Mouse (Mus musculus) thymus, postnatal 36 days (tissue): Measurements from ENCODE around the gene Olfr974.
"Not testable (repeated sequence)": the region's sequence is repeated elsewhere in the genome, so short reads cannot be mapped to it uniquely, and the experiment has no call there.

Experiments used
- DNase-seq, 2 experiments: peaks; one replicate each; pipeline ENCODE4 v3.0.0; 2022; ENCODE audit warnings: mixed read lengths in 2 of 2

Gene Olfr974

GRCm38 (mm10) chr9:39937201-39937600 is at the start of gene Olfr974:
Gene Olfr974 (plus strand): TSS chr9:39937501.
- no peak for DNase-seq

DNA sequence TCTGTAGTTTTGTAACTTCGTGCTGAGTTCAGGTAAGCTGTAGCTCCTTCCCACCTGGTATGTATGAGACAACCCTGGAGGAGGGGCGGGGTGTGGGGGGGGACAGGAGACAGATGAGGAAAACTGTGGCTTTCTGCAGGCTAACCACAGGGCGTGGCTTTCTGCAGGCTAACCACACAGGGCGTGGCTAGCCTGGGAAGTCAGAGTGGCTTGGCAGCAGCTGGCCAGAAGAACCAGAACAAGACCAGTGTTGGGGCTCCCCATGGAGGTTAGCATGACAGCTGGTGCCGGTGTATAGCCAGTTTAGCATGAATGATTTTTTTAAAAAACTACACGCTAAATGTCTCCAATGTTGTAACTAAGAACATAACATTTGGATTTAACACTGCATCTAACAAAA is 32.2 kb upstream of the Olfr974 start:
- no peak for DNase-seq

GRCm38 (mm10) chr9:39907036-39907435 is 30.3 kb upstream of the Olfr974 start, which contains the start of gene Olfr229:
Gene Olfr229 (plus strand): TSS chr9:39907336.
- no peak for DNase-seq

- no peak for DNase-seq
These were observed 27.4 kb upstream of the Olfr974 start for GRCm38 (mm10) chr9:39909939-39910338.

GRCm38 (mm10) chr9:39927975-39928836 is 9.1 kb upstream of the Olfr974 start:
- not testable (repeated sequence) for DNase-seq

DNA sequence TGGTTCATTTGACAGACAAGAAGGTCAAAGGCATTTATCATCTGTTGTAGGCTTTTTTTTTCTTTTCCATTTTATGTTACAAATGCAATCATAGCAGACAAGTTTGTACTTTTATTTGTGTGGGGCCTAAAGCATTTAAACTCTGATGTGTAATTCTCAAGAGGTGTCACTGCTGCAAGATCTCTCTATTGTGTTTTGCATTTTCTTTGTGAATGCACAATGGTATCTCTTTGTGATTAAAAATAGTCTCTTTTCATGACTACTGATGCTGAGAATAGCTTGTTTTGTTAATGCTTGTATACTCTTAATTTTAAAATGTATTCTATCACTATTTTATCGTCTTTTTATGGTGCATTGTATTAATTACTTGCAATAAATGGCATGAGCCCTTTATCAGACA is 8.5 kb upstream of the Olfr974 start:
- DNase-seq = not testable (repeated sequence)

- DNase-seq = no peak
These were observed 14.6 kb downstream of the Olfr974 start, which contains the start of gene Olfr975 for GRCm38 (mm10) chr9:39951946-39952345. Gene Olfr975 (minus strand): TSS chr9:39952046.

DNA sequence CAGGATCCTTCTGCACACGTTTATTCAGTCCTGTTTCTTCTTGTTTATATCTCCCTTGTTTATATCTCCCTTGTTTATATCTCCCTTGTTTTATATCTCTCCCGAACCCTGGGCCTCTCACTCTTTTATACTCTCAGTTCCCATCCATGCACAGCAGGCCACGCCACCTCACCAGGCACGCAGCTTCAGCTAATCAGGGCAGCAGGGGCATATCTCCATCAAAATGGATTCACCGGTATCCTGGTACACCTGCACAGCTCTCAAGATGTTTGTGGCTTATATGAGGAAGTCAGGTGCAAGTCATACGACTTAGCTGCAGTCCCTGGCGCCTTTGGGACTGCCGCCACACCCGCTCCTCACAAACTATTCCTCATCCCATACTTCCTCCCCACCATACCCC is 23.7 kb downstream of the Olfr974 start, which contains the start of gene Olfr976:
TSS of gene Olfr976 (minus strand) at position 101 of the 400 bp plus-strand sequence.
- DNase-seq = not testable (repeated sequence)

DNA sequence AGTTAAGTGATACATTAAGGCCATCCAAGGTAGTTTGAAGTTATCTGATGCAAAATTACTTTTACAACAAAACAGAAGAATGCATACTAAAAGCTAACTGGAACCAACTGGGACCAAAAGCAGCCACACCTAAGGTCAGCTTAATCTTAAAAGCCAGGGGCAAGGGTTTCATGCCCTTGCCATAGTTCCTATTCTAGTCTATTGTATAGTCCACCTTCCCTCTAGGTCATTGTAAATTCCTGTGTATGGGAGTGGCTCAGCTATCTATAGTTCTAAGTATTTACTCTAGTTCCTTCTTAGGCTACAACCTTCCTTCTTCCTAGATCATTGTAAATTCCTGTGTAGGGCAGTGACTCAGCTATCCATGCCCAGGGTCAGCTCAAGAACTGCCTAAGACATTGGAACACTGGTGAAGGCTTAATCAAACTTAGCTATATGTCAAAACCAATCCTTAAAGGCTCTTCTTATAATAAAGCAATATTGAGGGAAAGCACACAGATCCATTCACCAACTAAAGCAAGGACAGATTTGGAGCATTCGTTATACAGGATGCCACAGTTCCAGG is 39.4 kb downstream of the Olfr974 start:
- not testable (repeated sequence) for DNase-seq

DNA sequence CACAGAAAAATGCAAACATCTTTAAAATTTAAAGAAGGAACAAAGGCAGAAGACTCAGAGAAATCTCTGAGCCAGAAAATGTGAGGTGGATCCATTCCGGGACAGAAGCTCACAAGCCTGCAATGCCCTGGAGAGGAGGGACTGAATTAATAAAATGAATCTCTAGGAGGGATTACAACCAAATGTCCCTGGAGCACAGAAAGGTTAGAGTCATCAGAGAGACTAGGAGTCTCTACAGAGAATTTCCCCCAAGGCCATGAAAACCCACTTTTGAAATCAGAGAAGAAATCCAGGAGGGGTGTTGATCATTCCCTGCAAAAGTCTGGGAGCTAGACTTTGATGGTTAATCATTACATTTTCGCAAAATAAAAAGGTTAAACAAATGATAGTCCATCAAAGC is 54.5 kb downstream of the Olfr974 start, which contains the start of gene Olfr978:
TSS of gene Olfr978 (plus strand) at position 301 of the 400 bp plus-strand sequence.
- no peak for DNase-seq
